25 mouse cellular contexts compared by ENCODE assay signal in the genomic region with DNA sequence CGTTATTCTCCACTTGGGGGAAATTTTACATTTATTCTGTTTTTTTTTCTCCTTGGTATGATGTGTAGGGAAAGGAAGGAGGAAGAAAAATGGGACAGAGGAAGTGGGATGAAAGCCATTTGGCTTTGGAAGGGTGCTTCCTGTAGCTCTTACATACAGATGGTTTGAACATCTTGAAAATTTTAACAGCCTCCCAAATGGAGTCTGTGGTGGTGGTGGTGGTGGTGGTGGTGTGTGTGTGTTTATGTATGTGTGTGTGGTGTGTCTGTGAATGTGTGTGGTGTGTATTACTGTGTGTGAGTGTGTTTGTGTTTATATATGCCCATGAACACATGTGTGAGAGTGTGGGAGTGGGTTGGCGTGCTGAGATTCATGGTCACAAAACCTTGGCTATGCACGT. TPM values are rescaled to one million over a fixed set of nuclear protein-coding genes. Genes with fewer than 3 reads are reported as not detected.
"Had no signal": no experiment of that assay in that cellular context is flagged by ENCODE, and none has a peak within 500 bp of the region (broad histone marks: within the 10 kb centered on the region; RNA-seq: fewer than 3 reads in every experiment).

No protein-coding gene starts in this region.

- H3K9me3 ChIP-seq: limb, embryonic 13.5 days; liver, embryonic 12.5 days; liver, embryonic 15.5 days; lung, embryonic 15.5 days; stomach, embryonic 15.5 days had no signal

- H3K27ac ChIP-seq: liver, embryonic 12.5 days; liver, embryonic 15.5 days; lung, embryonic 15.5 days; stomach, embryonic 15.5 days had no signal

- H3K4me3 ChIP-seq: limb, embryonic 13.5 days; liver, embryonic 12.5 days; liver, embryonic 15.5 days; lung, embryonic 15.5 days; stomach, embryonic 15.5 days had no signal

- DNase-seq: kidney, adult 9 months; kidney, postnatal 14 days; kidney, postnatal 4 days; left cerebral cortex, postnatal 4 days; liver; lung, adult 18-20 months; lung, postnatal 14 days; lung, postnatal 4 days; midbrain, embryonic 14.5 days; right cerebral cortex, postnatal 14 days; spleen, adult 18-20 months; thymus, postnatal 25 days had no signal

- H3K27me3 ChIP-seq: limb, embryonic 13.5 days; liver, embryonic 12.5 days; liver, embryonic 15.5 days; lung, embryonic 15.5 days; stomach, embryonic 15.5 days had no signal

- H3K4me2 ChIP-seq: limb, embryonic 13.5 days; liver, embryonic 12.5 days; liver, embryonic 15.5 days; lung, embryonic 15.5 days; midbrain, embryonic 11.5 days; stomach, embryonic 15.5 days had no signal

- H3K4me1 ChIP-seq: liver, embryonic 12.5 days; liver, embryonic 15.5 days; lung, embryonic 15.5 days; stomach, embryonic 15.5 days had no signal

- H3K9ac ChIP-seq: limb, embryonic 13.5 days; liver, embryonic 12.5 days; liver, embryonic 15.5 days; lung, embryonic 15.5 days; stomach, embryonic 15.5 days had no signal

- ATAC-seq: liver, embryonic 12.5 days had no signal

- H3K36me3 ChIP-seq: limb, embryonic 13.5 days; liver, embryonic 12.5 days; liver, embryonic 15.5 days; lung, embryonic 15.5 days; stomach, embryonic 15.5 days had no signal

RNA-seq across cellular contexts. Expression of a gene that starts 24.4 kb away (rescaled TPM):
- total RNA-seq: megakaryocyte-erythroid progenitor cell, adult 5-6 weeks had no signal
- polyA plus RNA-seq: liver, embryonic 12.5 days; liver, embryonic 15.5 days had no signal

RNA-seq across cellular contexts. Expression of a gene that starts 43.3 kb away (rescaled TPM):
- total RNA-seq: layer of hippocampus, adult 18-20 months; layer of hippocampus, postnatal 14 days; left cerebral cortex, adult 8-10 months; midbrain, postnatal 0 days had no signal
- polyA plus RNA-seq: limb, embryonic 13.5 days; midbrain, embryonic 14.5 days; midbrain, postnatal 0 days; neural tube, embryonic 11.5 days; neural tube, embryonic 14.5 days had no signal
